Mouse (Mus musculus): Measurements from ENCODE around the gene Prl3d3. TPM values are rescaled to one million over a fixed set of nuclear protein-coding genes. Genes with fewer than 3 reads are reported as not detected.
"Not testable (repeated sequence)": the region's sequence is repeated elsewhere in the genome, so short reads cannot be mapped to it uniquely, and the experiment has no call there.

Gene Prl3d3
- polyA plus RNA-seq (2012; rRNA removed), result not detected in 2 replicates

- not testable (repeated sequence) for DNase-seq (ENCODE audit: low spot score)
These were observed at the start of gene Prl3d3 for GRCm38 (mm10) chr13:27156490-27156889. TSS of gene Prl3d3 (plus strand) at chr13:27156790.

GRCm38 (mm10) chr13:27121398-27121797, 35.2 kb upstream of the Prl3d3 start, which contains the start of gene Prl3d2:
TSS of gene Prl3d2 (plus strand) at chr13:27121698.
- not testable (repeated sequence) for DNase-seq (ENCODE audit: low spot score)

GRCm38 (mm10) chr13:27148264-27148663, 8.3 kb upstream of the Prl3d3 start:
- DNase-seq (ENCODE audit: low spot score), result no peak

- DNase-seq (ENCODE audit: low spot score), result no peak
These were observed 39.8 kb downstream of the Prl3d3 start, which contains the start of gene Prl3c1 for GRCm38 (mm10) chr13:27196359-27196758. TSS of gene Prl3c1 (plus strand) at chr13:27196659.

Other genes with a start within 250 kb of the Prl3d3 start
- not detected in 2 replicates for gene Prl, start 99.2 kb upstream of the Prl3d3 start, polyA plus RNA-seq (2012; rRNA removed)
- gene Prl3d1, start 62.6 kb upstream of the Prl3d3 start, polyA plus RNA-seq (2012; rRNA removed), result not detected in 2 replicates
- not detected in 2 replicates for gene Prl3d2, start 35.1 kb upstream of the Prl3d3 start, polyA plus RNA-seq (2012; rRNA removed)
- gene Prl3c1, start 39.9 kb downstream of the Prl3d3 start, polyA plus RNA-seq (2012; rRNA removed), result not detected in 2 replicates
- gene Prl3b1, start 85.1 kb downstream of the Prl3d3 start, polyA plus RNA-seq (2012; rRNA removed), result 0.22 TPM in 1 of 2 replicates, not detected in the other
- gene Prl3a1, start 102.6 kb downstream of the Prl3d3 start, polyA plus RNA-seq (2012; rRNA removed), result not detected in 2 replicates
- gene Prl6a1, start 155.8 kb downstream of the Prl3d3 start, polyA plus RNA-seq (2012; rRNA removed), result not detected in 2 replicates
- not detected in 2 replicates for gene Prl8a2, start 188.9 kb downstream of the Prl3d3 start, polyA plus RNA-seq (2012; rRNA removed)
- gene Prl2b1, start 234.1 kb downstream of the Prl3d3 start, polyA plus RNA-seq (2012; rRNA removed), result not detected in 2 replicates